Mouse (Mus musculus) limb, embryonic 14.5 days (tissue): ENCODE measurements around the gene Crhr1. TPM values are rescaled to one million over a fixed set of nuclear protein-coding genes. Genes with fewer than 3 reads are reported as not detected.

Experiments
- ATAC-seq: fragments of 200-750 bp; cut with Nextera tagmentation; 2 replicates; pipeline ENCODE4 v1.8.0; 2017; ENCODE audit warnings: low read depth, moderate number of reproducible peaks, moderate TSS enrichment; ENCODE audit not compliant: low FRiP score
- DNase-seq: peaks from one replicate; pipeline ENCODE4 v3.0.0-alpha.2; 2015; ENCODE audit warnings: low spot score
- H3K27ac ChIP-seq: fragments of 300-500 bp; sonication (generic); replicated peaks from 2 replicates; pipeline ENCODE4 v1.5.1; 2014; ENCODE audit warnings: low read depth, mild to moderate bottlenecking, low read length, moderate library complexity, mixed read lengths
- H3K27me3 ChIP-seq: fragments of 300-500 bp; sonication (generic); 2 replicates; pipeline ENCODE4 v1.6.1; 2014; ENCODE audit warnings: low read length, mixed read lengths; ENCODE audit not compliant: control insufficient read depth, insufficient read depth
- H3K36me3 ChIP-seq: fragments of 300-500 bp; sonication (generic); 2 replicates; pipeline ENCODE4 v1.6.1; 2014; ENCODE audit warnings: mild to moderate bottlenecking, low read length, moderate library complexity, mixed read lengths; ENCODE audit not compliant: control insufficient read depth, insufficient read depth
- H3K4me1 ChIP-seq: fragments of 300-500 bp; sonication (generic); 2 replicates; pipeline ENCODE4 v1.6.1; 2014; ENCODE audit warnings: antibody characterized with exemption, low read length, mixed read lengths; ENCODE audit not compliant: control insufficient read depth, insufficient read depth
- H3K4me2 ChIP-seq: fragments of 300-500 bp; sonication (generic); replicated peaks from 2 replicates; pipeline ENCODE4 v1.6.1; 2014; ENCODE audit warnings: low read depth, mild to moderate bottlenecking, low read length, moderate library complexity; ENCODE audit not compliant: severe bottlenecking
- H3K4me3 ChIP-seq: fragments of 300-500 bp; sonication (generic); replicated peaks from 2 replicates; pipeline ENCODE4 v1.5.1; 2014; ENCODE audit warnings: low read length
- H3K9ac ChIP-seq: fragments of 300-500 bp; sonication (generic); 2 replicates; pipeline ENCODE4 v1.6.1; 2014; ENCODE audit warnings: mild to moderate bottlenecking, low read depth, low read length, moderate library complexity; ENCODE audit not compliant: severe bottlenecking
- H3K9me3 ChIP-seq: fragments of 300-500 bp; sonication (generic); 2 replicates; pipeline ENCODE4 v1.6.1; 2016; ENCODE audit warnings: low read length; ENCODE audit not compliant: control insufficient read depth
- POLR2A ChIP-seq: fragments of 200-500 bp; IDR thresholded peaks from 2 replicates; pipeline ENCODE4 v1.8.0; 2012; ENCODE audit warnings: inconsistent platforms, mild to moderate bottlenecking, moderate library complexity, borderline replicate concordance; ENCODE audit not compliant: insufficient read depth, insufficient read length; ENCODE audit errors: extremely low read depth
- WGBS: fragments of 180-500 bp; shearing (Covaris S2); extraction: QIAGEN DNeasy Blood & Tissue Kit; methylation state at CpG from one replicate; pipeline ENCODE4 v1.1.7; 2014; 5-methylcytosine and 5-hydroxymethylcytosine counted together
- polyA plus RNA-seq, 2 experiments: library from polyadenylated mRNA; depleted of rRNA in 1 of 2; stranded (reverse) in 1 of 2; unstranded in 1 of 2; fragments of >200 nt; fragmentation: Nextera tagmentation in 1 of 2; extraction: Ambion mirVana in 1 of 2; gene quantifications; 2 replicates each; pipeline versions ENCODE4 v1.2.1 to v1.2.3; 2012 to 2014

Gene Crhr1
- polyA plus RNA-seq, 2 experiments = 0.09 TPM; not detected in 1

GRCm38 (mm10) chr11:104096536-104096935 lies 36.1 kb upstream of the Crhr1 start:
- ATAC-seq (no peak), DNase-seq (no peak)
- Histone ChIP-seq H3K4me2 (no peak overlapping the region), H3K9me3 (no peaks in the 10 kb centered on the region), H3K27ac (no peak overlapping the region), H3K27me3 (no peaks in the 10 kb centered on the region), H3K36me3 (no peaks in the 10 kb centered on the region), H3K9ac (no peak overlapping the region), H3K4me3 (no peak overlapping the region), H3K4me1 (0 out of 2 replicates have a peak, but pooled peaks cover 2% of the 10 kb centered on the region)
- 86% methylated on average over 7 of the region's 7 CpGs for WGBS
- TF ChIP-seq POLR2A = no peak

- H3K27ac ChIP-seq = no peak overlapping the region
- H3K4me2 ChIP-seq = no peak overlapping the region
Observed at GRCm38 (mm10) chr11:104099542-104099941, 33.1 kb upstream of the Crhr1 start.

GRCm38 (mm10) chr11:104102641-104103040 lies 30.0 kb upstream of the Crhr1 start:
- no peak overlapping the region for H3K9ac ChIP-seq
- WGBS = 25% methylated on average over 8 of the region's 8 CpGs
- no peaks in the 10 kb centered on the region for H3K27me3 ChIP-seq
- no peaks in the 10 kb centered on the region for H3K9me3 ChIP-seq
- DNase-seq (no peak), ATAC-seq (no peak)
- H3K36me3 ChIP-seq = no peaks in the 10 kb centered on the region
- 0 out of 2 replicates have a peak, but pooled peaks cover 5% of the 10 kb centered on the region for H3K4me1 ChIP-seq
- no peak overlapping the region for H3K4me3 ChIP-seq
- no peak overlapping the region for H3K27ac ChIP-seq
- H3K4me2 ChIP-seq = no peak overlapping the region
- TF ChIP-seq POLR2A = no peak

More at GRCm38 (mm10) chr11:104099542-104099941, 33.1 kb upstream of the Crhr1 start:
- Histone ChIP-seq H3K27me3 (no peaks in the 10 kb centered on the region), H3K4me1 (0 out of 2 replicates have a peak, but pooled peaks cover 2% of the 10 kb centered on the region), H3K9me3 (no peaks in the 10 kb centered on the region), H3K36me3 (no peaks in the 10 kb centered on the region), H3K4me3 (no peak overlapping the region), H3K9ac (no peak overlapping the region)
- ATAC-seq = no peak
- 7% methylated on average over 6 of the region's 7 CpGs for WGBS
- TF ChIP-seq POLR2A = no peak
- no peak for DNase-seq

GRCm38 (mm10) chr11:104106329-104106728 lies 26.3 kb upstream of the Crhr1 start:
- 52% methylated on average over 5 of the region's 5 CpGs for WGBS
- Histone ChIP-seq H3K36me3 (no peaks in the 10 kb centered on the region), H3K27me3 (no peaks in the 10 kb centered on the region), H3K9ac (no peak overlapping the region), H3K4me3 (no peak overlapping the region), H3K4me1 (0 out of 2 replicates have a peak, but pooled peaks cover 3% of the 10 kb centered on the region), H3K27ac (no peak overlapping the region), H3K4me2 (no peak overlapping the region), H3K9me3 (no peaks in the 10 kb centered on the region)
- DNase-seq (peak; percentile 57), ATAC-seq (no peak)
- no peak for TF ChIP-seq POLR2A

- no peak overlapping the region for H3K4me3 ChIP-seq
- no peak overlapping the region for H3K9ac ChIP-seq
- ATAC-seq (no peak), DNase-seq (no peak)
- no peaks in the 10 kb centered on the region for H3K9me3 ChIP-seq
- H3K36me3 ChIP-seq = no peaks in the 10 kb centered on the region
- 0 out of 2 replicates have a peak, but pooled peaks cover 3% of the 10 kb centered on the region for H3K4me1 ChIP-seq
- no peak for TF ChIP-seq POLR2A
- WGBS = 32% methylated on average over 2 of the region's 2 CpGs
- H3K4me2 ChIP-seq = no peak overlapping the region
- H3K27me3 ChIP-seq = no peaks in the 10 kb centered on the region
- H3K27ac ChIP-seq = no peak overlapping the region
Observed at GRCm38 (mm10) chr11:104106969-104107368, 25.7 kb upstream of the Crhr1 start.
